Mouse (Mus musculus): ENCODE data around the gene Lpar1. TPM values are rescaled to one million over a fixed set of nuclear protein-coding genes. Genes with fewer than 3 reads are reported as not detected.

The Lpar1 gene
- total RNA-seq, 2 experiments from 2014 or later, result 9.4 to 10.9 TPM

Small RNA genes within 50 kb of the gene (microRNA-seq; reads per million reads assigned to microRNA genes)
- 0 to 0.67 reads per million in 2 experiments for gene Mir3095 (ENCODE audit: borderline number of aligned reads in 2 of 2)

Other genes starting within 250 kb of the Lpar1 start
- not detected for gene Olfr267, start 233.8 kb upstream of the Lpar1 start, total RNA-seq (2021)

All from heart, postnatal 36 days (tissue).